Mouse (Mus musculus) CH12F3 (cell line): ENCODE data around the gene Hscb.

Source experiments
- in situ Hi-C: fragments of 300-500 bp; cut with MboI; formaldehyde crosslinking; loops from 2 replicates; pipeline ENCODE4 v1.14.3; 2020; ENCODE audit warnings: low sequenced_read_pairs

The Hscb gene

DNA sequence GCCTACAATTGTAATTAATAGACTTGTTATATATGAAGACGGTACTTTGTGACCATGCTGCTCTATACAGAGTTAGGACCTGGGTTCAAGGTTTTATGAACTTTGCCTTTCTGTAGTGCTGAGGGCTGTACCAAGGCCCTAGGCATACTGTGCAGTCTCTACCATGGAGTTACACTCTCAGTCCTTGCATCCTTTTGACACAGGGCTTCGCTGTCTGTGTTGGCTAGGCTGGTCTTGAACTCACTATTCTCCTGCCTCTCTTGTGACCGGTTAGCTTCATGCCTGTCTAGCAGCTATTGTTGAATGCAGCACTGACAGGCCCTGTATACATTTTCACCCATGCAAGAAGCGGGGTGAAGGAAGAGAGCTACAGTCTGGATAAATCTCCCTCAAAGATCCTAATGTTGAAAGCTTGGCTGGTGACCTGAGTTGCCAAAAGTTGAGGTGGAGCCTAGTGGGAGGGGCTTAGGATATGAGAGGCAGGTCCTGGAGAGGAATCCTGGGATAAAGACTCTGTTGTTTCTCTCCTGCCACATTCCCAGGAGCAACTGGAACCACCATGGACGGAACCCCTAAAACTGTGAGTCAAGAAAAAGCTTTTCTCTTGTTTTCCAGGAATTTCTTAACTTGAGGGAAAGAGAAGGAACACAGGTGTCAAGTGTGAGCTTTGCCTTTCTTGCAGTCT lies 8.4 kb downstream of the Hscb start:
- in situ Hi-C loops, result no loop called here

DNA sequence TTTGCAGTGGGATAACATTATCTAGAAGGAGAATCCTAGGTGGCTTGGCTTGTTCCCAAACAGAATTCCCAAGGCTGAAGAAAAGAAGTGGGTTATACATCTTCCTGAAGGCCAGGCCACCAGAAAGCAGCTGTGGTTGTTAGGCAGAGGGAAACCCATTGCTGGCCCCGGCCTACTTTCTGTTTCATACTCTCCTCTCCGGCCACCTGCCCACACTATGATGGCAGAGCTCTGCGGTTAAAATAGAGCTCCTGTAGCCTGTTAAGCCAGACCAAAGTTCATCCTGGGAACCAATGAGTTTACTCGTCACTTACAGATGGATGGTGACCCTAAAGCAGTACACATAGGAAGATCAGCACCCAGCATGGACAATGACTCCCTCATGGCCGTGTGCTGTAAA lies 12.0 kb downstream of the Hscb start:
- in situ Hi-C loops, result no loop called here

DNA sequence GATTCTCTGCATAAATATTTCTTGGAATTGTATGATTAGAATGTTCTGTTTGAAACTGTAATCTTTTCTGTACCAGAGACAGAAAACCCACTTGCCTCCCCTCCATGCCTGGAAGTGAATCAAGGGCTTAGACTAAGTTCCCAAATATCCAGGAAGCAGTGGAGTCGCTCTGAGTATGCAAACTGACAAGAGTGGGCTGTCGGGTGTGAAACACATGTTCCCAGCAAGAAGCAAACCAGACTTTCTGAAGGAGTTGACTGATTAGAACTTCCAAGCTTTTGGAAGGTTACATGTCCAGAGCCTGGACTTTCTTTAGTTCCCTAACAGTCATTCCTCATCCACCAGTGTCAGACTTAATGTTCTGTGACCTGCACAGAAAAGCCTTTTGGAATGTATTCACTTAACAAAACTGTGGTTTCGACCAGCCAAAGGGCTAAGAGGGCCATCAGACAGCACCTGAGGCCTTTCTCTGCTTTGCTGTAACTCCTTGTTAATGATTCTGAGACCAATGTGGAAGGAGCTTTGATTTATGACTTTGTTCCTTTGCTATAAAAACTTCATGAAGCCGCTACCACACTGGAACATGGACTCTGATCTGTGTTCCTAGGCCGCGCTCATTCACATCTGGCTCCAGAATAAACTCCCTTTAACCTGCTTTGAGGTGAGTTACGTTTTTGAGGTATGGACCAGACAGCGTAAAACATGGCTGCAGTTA lies 12.6 kb downstream of the Hscb start:
- in situ Hi-C loops, result no loop called here

DNA sequence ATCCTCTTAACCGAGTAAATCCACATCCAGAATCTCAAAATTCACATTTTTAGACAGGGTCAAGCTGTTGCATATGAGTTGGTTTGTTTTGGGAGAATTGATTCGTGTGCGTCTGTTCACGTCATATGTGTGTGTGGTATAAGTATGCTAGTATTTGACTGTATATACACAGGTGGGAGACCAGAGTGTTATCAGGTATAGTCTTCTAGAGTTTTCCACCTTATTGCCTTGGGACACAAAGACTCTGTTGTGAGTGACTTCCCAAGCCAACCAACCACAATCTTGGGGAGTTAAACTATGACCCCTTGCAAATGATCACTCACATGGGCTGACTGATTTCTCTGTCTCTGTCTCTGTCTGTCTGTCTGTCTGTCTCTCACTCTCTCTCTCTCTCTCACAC lies 15.2 kb downstream of the Hscb start:
- in situ Hi-C loops, result no loop called here

DNA sequence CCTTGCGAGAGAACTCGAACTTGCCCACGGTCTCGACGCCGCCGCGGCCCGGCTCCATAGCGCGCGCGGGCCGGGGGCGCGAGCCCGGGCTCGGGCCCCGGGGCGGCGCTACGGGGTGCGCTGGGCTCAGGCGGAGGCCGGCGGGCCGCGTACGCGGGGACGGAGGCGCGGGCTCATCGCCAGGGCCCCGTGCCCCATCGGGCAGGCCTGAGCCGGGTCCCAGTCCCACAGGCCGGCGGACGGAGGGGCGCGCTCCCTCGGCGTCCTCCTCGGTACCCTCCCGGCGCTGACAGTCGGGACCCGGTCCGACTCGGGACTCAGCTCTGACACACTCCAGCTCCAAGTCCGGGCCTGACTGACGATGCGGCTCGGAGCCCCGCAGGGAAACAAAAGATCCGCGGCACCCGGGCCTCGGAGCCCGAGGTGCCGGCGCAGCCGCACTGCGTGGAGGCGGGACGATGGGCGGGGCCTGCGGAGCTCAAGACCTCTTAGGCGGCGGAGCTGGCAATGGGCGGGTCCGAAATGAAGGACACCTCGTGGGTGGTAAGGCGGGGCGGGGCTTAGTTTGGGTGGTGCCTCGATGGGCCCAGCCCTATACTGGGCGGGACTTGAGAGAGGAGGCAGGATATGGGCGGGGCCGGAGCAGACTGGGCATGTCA lies 29.8 kb downstream of the Hscb start, which contains the start of gene Ulk1:
TSS of gene Ulk1 (minus strand) at position 431 of the 659 bp plus-strand sequence.
- in situ Hi-C loops, result no loop called here

DNA sequence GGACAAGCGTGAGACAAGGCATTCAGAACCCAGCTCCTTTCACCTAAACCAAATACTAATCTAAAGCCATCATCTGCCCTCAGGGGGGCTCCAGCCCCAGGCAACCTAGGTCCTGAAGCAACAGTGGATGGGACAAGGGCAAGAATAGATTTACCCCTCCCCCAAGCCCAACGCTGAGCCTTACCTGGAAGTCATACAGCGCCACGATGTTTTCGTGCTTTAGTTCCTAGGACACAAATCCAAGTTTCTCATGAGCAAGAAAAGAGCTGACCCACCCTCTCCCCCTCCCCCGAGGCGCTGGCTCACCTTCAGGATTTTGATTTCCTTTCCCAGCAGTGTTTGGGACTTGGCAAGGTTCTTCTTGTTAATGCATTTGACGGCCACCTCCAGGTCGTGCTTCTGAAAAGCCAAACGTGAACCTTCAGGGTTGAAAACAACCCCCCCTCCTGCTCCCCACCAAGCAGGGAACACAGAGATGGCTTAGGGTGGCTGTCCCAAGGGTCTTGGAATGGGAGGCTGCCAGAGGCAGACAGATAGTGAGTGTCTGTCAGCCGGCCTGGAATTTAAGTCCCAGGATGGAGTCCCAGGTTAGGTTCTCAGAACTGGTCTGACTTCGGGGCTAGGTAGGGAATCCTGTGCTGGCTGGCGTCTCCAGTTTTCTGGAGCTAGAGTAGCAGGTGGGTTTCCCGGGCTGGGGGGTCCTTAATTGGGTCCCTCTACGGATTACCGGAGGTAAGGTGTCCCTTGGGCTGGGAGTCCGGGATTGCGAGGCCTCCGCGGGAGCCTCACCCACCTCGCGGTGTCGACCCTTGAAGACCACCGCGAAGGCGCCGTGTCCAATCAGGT lies 30.5 kb downstream of the Hscb start:
- in situ Hi-C loops, result no loop called here

DNA sequence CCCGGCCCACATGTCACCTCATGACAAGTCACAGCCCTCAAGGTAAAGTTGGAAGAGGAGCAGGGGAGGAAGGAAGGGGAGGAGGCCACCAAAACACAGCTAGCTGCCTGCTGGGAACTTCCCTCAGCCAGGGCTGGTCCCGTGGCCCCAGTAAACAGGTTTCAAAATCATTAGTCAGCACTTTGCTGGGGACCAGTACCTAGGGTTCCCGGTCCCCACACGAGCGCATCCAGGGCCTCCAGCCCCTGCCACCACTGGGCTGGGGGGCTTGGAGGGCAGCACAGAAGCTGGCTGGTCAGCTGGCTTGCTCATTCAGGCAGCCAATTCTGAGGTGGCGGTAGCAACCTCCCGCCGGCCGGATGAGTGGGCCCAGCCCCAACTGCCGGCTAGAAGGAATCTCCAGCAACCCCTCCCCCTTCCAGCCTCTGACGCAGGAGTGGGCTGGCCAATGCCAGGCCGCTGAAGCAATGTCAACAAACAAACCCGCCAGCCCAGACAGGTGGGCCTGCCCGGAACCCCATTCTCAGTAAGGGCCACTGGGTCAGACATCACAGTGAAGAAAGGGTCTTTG lies 31.4 kb downstream of the Hscb start:
- in situ Hi-C loops, result no loop called here

DNA sequence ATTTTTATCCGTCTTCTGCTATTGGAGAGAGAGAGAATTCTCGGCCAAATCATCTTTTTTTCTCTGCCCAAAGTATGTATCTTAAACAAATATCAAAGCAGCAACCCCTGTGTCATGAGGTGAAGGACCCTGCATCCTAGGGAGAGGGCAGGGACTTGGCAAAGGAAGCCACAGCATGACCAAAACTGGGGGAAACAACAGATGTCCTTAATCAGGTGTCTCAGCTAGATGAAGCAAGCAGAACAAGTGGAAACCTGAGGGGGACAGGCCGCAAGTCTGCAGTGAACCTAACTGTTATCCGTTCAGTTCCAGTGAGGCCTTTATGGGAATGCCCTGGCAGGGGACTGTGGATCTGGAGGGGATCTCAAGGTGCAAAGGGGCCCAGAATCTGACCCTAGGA lies 32.1 kb downstream of the Hscb start:
- in situ Hi-C loops, result no loop called here

DNA sequence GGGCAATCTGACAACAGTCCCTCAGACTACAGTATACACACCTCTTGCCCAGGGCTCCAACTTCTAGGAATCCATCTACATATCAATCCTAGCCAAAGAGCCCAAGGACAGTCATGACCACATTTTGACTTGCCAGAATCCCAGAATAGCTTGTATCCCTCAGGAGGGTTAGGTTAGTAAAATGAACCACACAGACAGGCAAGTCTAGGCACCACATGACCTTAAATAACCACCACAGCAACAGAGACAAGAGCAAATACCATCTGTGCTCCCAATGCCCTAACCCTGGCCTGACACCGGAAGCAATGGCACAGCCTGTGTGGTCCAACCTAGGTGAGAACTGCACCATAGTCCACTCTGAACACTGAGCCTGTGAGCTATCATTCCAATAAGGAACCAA lies 32.9 kb downstream of the Hscb start:
- in situ Hi-C loops, result no loop called here

DNA sequence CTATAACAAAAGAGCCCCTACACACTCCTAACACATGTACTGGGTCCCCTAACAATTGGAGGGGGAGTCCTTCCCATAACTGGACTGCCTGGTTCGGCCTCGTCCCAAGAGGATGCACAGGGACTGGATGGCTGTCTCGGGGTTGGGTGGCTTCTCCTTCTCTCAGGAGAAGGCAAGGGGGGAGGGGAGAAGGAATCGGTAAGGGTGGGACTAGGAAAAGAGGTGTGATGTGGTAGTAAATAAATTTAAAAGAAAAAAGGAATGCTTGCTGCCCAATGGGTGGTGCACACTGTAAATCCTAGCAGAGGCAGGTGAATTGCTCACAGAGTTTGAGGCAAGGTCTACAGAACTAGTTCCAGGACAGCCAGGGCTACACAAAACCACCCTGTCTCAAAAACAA lies 33.4 kb downstream of the Hscb start:
- in situ Hi-C loops, result no loop called here

DNA sequence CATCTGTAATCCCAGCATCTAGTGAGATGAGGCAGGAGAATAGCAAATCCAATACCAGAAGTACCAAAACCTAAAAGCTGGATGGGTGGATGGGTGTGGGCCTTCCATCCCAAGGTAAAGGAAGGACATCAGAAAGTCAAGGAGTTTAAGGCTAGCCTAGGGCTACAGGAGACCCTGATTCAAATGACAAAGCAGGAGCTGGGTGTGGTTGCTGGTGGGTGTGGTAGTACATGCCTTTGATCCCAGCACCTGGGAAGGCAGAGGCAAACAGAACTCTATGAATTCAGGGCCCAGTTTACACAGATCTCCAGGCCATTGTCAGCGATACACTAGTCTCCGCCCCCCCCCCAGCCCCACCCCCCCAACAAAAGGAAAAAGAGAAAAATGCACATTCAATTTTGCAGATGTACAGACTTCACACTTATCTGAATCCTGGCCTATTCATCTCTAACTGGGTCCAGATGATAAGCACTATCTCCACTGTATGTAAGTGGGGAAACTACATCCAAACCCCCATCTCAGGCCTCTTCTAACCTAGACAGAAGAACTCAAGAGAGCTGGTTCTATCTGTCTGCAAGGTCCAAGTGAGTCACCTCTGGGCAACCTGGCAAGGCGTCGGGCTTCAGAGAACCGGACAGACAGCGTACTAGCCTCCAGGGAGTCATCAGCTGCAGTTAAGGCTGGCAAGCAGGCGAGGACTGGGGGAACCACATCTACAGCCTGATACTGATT lies 35.4 kb downstream of the Hscb start:
- in situ Hi-C loops, result no loop called here

DNA sequence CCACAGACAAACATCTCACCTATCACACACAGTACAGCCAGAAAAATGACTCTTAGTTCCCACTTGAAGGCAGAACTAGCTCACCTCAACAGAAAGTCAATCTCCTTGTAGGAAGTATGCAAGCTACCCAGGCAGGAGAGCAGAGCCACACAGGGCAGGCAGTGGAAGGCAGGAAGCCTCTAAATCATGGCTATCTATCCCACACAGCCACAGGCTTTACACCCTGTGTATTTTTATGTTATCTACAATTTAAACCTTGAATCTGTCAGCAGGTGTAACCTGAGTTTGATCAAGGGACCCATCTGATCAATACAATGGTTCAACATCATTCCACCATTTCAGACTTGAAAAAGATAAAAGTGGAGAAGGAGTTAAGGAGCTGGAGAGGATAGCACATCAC lies 36.8 kb downstream of the Hscb start:
- in situ Hi-C loops, result no loop called here

DNA sequence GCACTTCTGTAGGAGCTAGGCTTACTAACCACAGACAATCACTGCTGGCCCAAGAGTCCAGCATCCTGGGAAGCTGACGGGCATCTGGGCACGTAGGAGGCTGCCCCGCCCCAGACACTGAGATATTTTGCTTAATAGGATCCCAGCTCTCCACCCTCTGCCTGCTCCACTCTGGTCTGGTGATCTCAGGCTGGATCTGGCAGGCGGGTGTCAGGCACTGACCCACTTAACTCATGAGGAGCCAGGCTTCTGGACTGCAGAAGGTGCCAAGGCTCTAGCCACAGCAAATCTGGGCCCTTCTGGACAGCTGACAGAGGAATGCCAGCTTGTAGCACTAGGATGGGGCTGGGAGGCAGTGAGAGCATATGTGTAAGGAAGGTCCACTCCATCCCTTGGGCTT lies 37.4 kb downstream of the Hscb start:
- in situ Hi-C loops, result no loop called here

DNA sequence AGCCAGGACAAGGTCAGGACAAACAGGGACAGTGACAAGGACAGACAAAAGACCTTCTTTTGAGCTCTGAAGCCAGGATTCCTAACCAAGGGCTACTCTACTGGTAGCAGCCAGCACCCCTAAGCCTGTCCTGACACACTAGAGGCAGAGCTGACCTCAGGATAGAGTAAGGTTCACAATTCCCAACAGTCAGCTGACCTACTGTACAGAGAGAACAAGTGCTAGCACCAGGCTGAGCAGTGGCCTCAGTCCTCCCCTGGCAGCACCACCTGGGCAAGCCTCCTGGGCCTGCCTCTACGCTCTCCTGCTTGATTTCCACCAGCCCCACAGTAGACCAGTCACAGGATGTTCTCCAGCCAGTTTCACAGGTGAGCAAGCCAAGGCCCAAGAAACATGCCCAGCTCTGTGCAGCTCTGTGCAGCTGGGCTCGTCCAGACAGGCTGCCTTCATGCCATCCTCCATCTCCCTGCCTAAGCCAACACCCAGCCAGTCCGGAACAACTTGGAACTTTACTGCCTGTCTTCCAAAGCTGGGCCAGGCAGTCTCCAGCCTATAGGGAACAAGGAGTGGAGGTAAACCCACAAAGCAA lies 38.4 kb downstream of the Hscb start:
- in situ Hi-C loops, result no loop called here

DNA sequence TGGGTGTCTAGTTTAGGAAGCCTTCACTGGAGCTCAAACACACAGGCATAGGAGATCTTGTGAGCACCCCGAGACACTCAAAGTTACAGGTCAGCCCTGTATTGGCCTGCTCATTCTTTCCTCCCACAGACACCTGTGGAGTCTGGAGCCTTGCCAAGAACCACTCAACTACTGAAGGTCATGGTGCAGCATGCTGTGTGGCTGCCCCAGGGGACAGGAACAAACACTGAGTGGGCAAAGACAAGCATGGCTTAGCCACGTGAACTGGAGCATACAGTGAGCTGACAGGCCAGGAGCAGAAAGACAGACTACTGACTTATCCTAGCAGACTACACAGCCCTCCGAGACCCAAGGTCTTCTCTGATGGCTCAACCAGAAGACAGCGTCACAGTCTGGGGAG lies 41.9 kb downstream of the Hscb start:
- in situ Hi-C loops, result no loop called here

DNA sequence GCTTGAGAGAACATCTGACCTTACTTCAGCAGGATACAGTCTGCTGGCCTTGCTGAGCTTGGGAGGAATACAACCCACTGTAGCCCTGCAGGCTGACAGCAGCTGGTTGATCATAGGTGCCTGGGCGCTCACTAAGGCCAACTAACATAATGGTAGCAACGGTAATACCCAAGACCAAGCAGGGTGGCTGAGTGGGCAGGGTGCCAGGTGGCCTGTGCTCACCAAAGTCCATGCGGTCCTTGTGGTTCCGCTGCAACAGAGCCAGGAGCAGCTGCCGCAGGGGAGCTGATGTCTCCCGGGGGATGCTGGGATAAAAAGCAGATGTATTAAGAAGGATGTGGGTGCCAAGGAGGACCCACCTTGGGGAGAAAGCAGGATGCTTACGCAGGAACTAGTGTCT lies 45.2 kb downstream of the Hscb start:
- in situ Hi-C loops, result no loop called here

DNA sequence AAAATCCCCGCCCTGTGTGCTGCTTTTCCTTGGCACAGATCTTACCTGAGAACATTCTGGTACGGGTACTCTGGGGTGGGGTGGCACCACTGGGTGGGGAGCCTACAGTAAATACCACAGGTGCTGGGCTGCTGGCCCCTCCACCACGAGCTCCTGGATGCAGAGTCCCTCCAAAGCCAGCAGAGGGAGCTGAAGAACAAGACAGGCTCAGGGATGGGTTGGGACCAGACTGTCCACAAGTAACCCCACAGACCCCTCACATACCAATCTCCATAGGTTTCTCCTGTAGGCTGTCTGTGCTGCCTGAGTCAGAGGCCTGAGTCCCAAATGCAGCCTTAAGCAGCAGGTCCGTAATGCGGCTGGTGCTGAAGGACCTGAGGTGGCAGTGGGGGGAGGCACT lies 50.9 kb downstream of the Hscb start:
- in situ Hi-C loops, result no loop called here

DNA sequence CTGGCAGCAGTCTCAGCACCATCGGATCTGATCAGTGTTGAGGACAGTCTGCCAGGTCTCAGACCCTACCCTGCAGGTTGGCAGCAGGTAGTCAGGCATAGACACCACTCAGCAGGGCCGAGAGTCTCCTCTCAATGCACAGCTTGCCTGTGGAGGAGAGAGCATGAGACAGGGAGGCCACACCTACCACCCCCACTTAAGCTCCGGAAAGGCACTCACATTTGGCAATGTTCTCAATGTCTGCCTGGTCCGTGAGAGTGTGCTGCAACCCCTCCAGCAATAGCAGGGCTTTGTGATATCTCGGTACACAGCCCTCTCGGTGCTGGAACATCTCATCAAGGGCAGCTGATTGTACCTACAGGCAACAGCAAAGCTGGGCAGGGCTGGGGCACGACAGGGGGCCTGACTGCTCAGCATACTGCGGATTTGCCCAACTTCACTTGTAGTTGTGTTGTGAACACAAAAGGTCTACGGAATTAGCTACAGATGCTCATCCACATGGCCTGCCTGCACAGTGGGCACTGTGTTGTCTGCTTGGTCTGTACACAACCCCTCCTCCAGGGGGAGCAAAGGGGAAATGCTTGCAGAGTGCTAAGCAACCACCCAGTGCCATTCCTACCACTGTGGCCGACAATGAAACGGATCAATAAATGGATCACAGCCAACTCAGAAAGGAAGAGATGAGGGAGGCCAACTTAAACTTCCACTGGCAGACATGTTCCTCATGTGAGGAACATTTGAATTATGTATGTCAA lies 53.3 kb downstream of the Hscb start:
- in situ Hi-C loops, result no loop called here

DNA sequence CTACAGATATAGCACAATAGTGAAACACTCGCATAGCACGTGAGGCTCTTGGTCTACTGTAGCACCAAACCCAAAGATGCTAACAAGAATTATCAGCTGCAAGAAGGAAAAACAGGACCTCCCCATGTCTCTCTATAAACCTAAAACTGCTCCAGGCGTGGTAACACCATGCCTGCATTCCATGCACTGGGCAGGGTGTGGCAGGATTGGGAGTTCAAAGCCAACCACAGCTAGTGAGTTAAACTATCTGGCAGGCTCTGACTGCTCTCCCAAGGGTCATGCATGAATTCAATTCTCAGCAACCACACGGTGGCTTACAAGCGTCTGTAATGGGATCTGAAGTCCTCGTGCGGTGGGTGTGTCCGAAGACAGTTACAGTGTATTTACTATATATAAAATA lies 56.4 kb downstream of the Hscb start:
- in situ Hi-C loops, result no loop called here
